ENCODE assay signal across 17 mouse cellular contexts in genomic region chr17:87549568-87549967, GRCm38 (mm10).
A peak's percentile ranks its signal among the peaks of the same experiment; 100 is the strongest.
DNase-seq lines count a peak whose midpoint lies in the region; ATAC-seq and TF ChIP-seq lines count a peak whose summit lies in the region.
"Had no signal": no experiment of that assay in that cellular context is flagged by ENCODE, and none has a peak within 500 bp of the region (broad histone marks: within the 10 kb centered on the region; RNA-seq: fewer than 3 reads in every experiment).

No protein-coding gene starts in this region.

- H3K27me3 ChIP-seq in kidney, embryonic 15.5 days = no peaks in the 10 kb centered on the region
- H3K27me3 ChIP-seq in kidney, adult 2 months (replicated peaks; ENCODE audit: control insufficient read depth, insufficient read depth, low read length) = no peaks in the 10 kb centered on the region
- no peaks in the 10 kb centered on the region for H3K27me3 ChIP-seq in limb, embryonic 12.5 days
- H3K27me3 ChIP-seq: embryonic facial prominence, embryonic 12.5 days; forebrain, embryonic 15.5 days; heart, embryonic 13.5 days; hindbrain, embryonic 13.5 days had no signal

- DNase-seq in gastrocnemius, adult 18-20 months (ENCODE audit: low spot score) = peak; percentile 74
- no peak for DNase-seq in gastrocnemius, postnatal 10 days
- no peak for DNase-seq in kidney, adult 2 months
- DNase-seq in gastrocnemius, postnatal 25 days = peak; percentile 74
- no peak for DNase-seq in right cerebral cortex, postnatal 4 days
- no peak for DNase-seq in lung, postnatal 14 days
- DNase-seq: cerebellum, adult 11-12 months; cerebellum, adult 9-10 months; cerebellum, postnatal 25 days; heart, adult 11 months had no signal

- no peak for TF ChIP-seq CTCF in kidney, adult 2 months (conservative IDR thresholded peaks at IDR 0.05; ENCODE audit: insufficient read depth, insufficient read length, low read depth, low read length)

- peak overlapping the region; percentile 64 for H3K27ac ChIP-seq in kidney, embryonic 15.5 days
- H3K27ac ChIP-seq in kidney, adult 2 months (ENCODE audit: insufficient read depth, low read depth, low read length) = no peak overlapping the region
- H3K27ac ChIP-seq in limb, embryonic 12.5 days = no peak overlapping the region
- H3K27ac ChIP-seq: embryonic facial prominence, embryonic 12.5 days; forebrain, embryonic 15.5 days; heart, embryonic 13.5 days; hindbrain, embryonic 13.5 days; hindbrain, postnatal 0 days had no signal

- 53% methylated on average over 6 of the region's 6 CpGs for WGBS in kidney, embryonic 15.5 days
- 60% methylated on average over 6 of the region's 6 CpGs for WGBS in kidney, adult 2 months
- WGBS in limb, embryonic 12.5 days = 73% methylated on average over 6 of the region's 6 CpGs

- H3K9me3 ChIP-seq in kidney, embryonic 15.5 days (replicated peaks) = peaks cover 3% of the 10 kb centered on the region; the same call in 1 of the 2 replicates
- H3K9me3 ChIP-seq in limb, embryonic 12.5 days = peaks cover 7% of the 10 kb centered on the region; the same call in 1 of the 2 replicates
- H3K9me3 ChIP-seq: embryonic facial prominence, embryonic 12.5 days; forebrain, embryonic 15.5 days; heart, embryonic 13.5 days; hindbrain, embryonic 13.5 days had no signal

- H3K4me3 ChIP-seq in kidney, embryonic 15.5 days (replicated peaks) = no peak overlapping the region
- H3K4me3 ChIP-seq in kidney, adult 2 months (ENCODE audit: insufficient read depth, low read depth, low read length) = no peak overlapping the region
- no peak overlapping the region for H3K4me3 ChIP-seq in limb, embryonic 12.5 days (replicated peaks)
- H3K4me3 ChIP-seq: embryonic facial prominence, embryonic 12.5 days; forebrain, embryonic 15.5 days; heart, embryonic 13.5 days; hindbrain, embryonic 13.5 days had no signal

- H3K36me3 ChIP-seq in kidney, embryonic 15.5 days = no peaks in the 10 kb centered on the region
- no peaks in the 10 kb centered on the region for H3K36me3 ChIP-seq in kidney, adult 2 months (ENCODE audit: control insufficient read depth, insufficient read depth, low read length)
- H3K36me3 ChIP-seq in limb, embryonic 12.5 days = no peaks in the 10 kb centered on the region
- H3K36me3 ChIP-seq: embryonic facial prominence, embryonic 12.5 days; forebrain, embryonic 15.5 days; heart, embryonic 13.5 days; hindbrain, embryonic 13.5 days had no signal

- 0 out of 2 replicates have a peak, but pooled peaks have one; percentile 19 for ATAC-seq in kidney, embryonic 15.5 days (replicated peaks; ENCODE audit: low FRiP score)
- ATAC-seq in limb, embryonic 12.5 days (ENCODE audit: insufficient number of reproducible peaks, insufficient read depth, low FRiP score, low TSS enrichment, low read depth) = peak; percentile 64; the same call in 1 of the 2 replicates
- ATAC-seq: forebrain, embryonic 15.5 days; hindbrain, postnatal 0 days had no signal

- no peak overlapping the region for H3K4me2 ChIP-seq in kidney, embryonic 15.5 days
- no peak overlapping the region for H3K4me2 ChIP-seq in limb, embryonic 12.5 days
- H3K4me2 ChIP-seq: embryonic facial prominence, embryonic 12.5 days; forebrain, embryonic 15.5 days; heart, embryonic 13.5 days; hindbrain, embryonic 13.5 days had no signal

- peaks cover 12% of the 10 kb centered on the region; the same call in 1 of the 2 replicates for H3K4me1 ChIP-seq in kidney, embryonic 15.5 days
- H3K4me1 ChIP-seq in kidney, adult 2 months (ENCODE audit: control insufficient read depth, insufficient read depth, low read length) = no peaks in the 10 kb centered on the region
- H3K4me1 ChIP-seq in limb, embryonic 12.5 days (replicated peaks) = peaks cover 10% of the 10 kb centered on the region
- H3K4me1 ChIP-seq: embryonic facial prominence, embryonic 12.5 days; forebrain, embryonic 15.5 days; hindbrain, embryonic 13.5 days had no signal

- H3K9ac ChIP-seq in kidney, embryonic 15.5 days = no peak overlapping the region
- H3K9ac ChIP-seq in limb, embryonic 12.5 days (replicated peaks) = no peak overlapping the region
- H3K9ac ChIP-seq: embryonic facial prominence, embryonic 12.5 days; forebrain, embryonic 15.5 days; heart, embryonic 13.5 days; hindbrain, embryonic 13.5 days had no signal

- TF ChIP-seq POLR2A in kidney, adult 2 months (IDR thresholded peaks at IDR 0.05; ENCODE audit: low read depth, low read length) = no peak

Comparison
In these comparisons a context has a peak if more than half of its experiments do, and no peak if none do; other contexts are left out.
1. DNase-seq: peak in gastrocnemius, adult 18-20 months (single experiment) and gastrocnemius, postnatal 25 days (single experiment); none in gastrocnemius, postnatal 10 days (single experiment), kidney, adult 2 months (single experiment), right cerebral cortex, postnatal 4 days (single experiment) and lung, postnatal 14 days (single experiment).